ENCODE assay signal across 18 mouse cellular contexts in genomic region chr9:103143881-103144280, GRCm38 (mm10). TPM values are rescaled to one million over a fixed set of nuclear protein-coding genes. Genes with fewer than 3 reads are reported as not detected.
DNase-seq lines count a peak whose midpoint lies in the region; ATAC-seq lines count a peak whose summit lies in the region.
"Had no signal": no experiment of that assay in that cellular context is flagged by ENCODE, and none has a peak within 500 bp of the region (broad histone marks: within the 10 kb centered on the region; RNA-seq: fewer than 3 reads in every experiment).

No protein-coding gene starts in this region.

- no peak overlapping the region for H3K4me2 ChIP-seq in kidney, embryonic 15.5 days
- no peak overlapping the region for H3K4me2 ChIP-seq in neural tube, embryonic 12.5 days (replicated peaks)
- no peak overlapping the region for H3K4me2 ChIP-seq in hindbrain, embryonic 12.5 days (replicated peaks)
- no peak overlapping the region for H3K4me2 ChIP-seq in neural tube, embryonic 13.5 days
- H3K4me2 ChIP-seq: liver, embryonic 13.5 days had no signal

- DNase-seq in kidney, postnatal 14 days = no peak
- DNase-seq in neural tube, embryonic 10.5 days (ENCODE audit: extremely low spot score, low spot score) = no peak
- DNase-seq in gastrocnemius, adult 8-10 months (ENCODE audit: low spot score in 2 of 2) = no peak
- no peak for DNase-seq in adipocyte (ENCODE audit: low spot score)
- DNase-seq: cerebellum, adult 9-11 months; gastrocnemius, postnatal 10 days; heart, adult 18-20 months; heart, postnatal 10 days; liver, embryonic 13.5 days; lung, postnatal 36 days; thymus, postnatal 4 days had no signal

- no peak overlapping the region for H3K9ac ChIP-seq in kidney, embryonic 15.5 days
- H3K9ac ChIP-seq in neural tube, embryonic 12.5 days = no peak overlapping the region
- H3K9ac ChIP-seq in hindbrain, embryonic 12.5 days = peak overlapping the region; percentile 27; the same call in 1 of the 2 replicates
- peak overlapping the region; percentile 3 for H3K9ac ChIP-seq in neural tube, embryonic 13.5 days
- H3K9ac ChIP-seq: liver, embryonic 13.5 days had no signal

- H3K4me3 ChIP-seq in kidney, embryonic 15.5 days (replicated peaks) = no peak overlapping the region
- no peak overlapping the region for H3K4me3 ChIP-seq in neural tube, embryonic 12.5 days
- no peak overlapping the region for H3K4me3 ChIP-seq in hindbrain, embryonic 12.5 days
- H3K4me3 ChIP-seq in neural tube, embryonic 13.5 days = no peak overlapping the region
- H3K4me3 ChIP-seq: layer of hippocampus, adult 2 months; liver, embryonic 13.5 days had no signal

- H3K36me3 ChIP-seq in kidney, embryonic 15.5 days = no peaks in the 10 kb centered on the region
- H3K36me3 ChIP-seq in neural tube, embryonic 12.5 days = peaks cover 24% of the 10 kb centered on the region
- peaks cover 25% of the 10 kb centered on the region for H3K36me3 ChIP-seq in hindbrain, embryonic 12.5 days
- H3K36me3 ChIP-seq in neural tube, embryonic 13.5 days = peaks cover 34% of the 10 kb centered on the region
- H3K36me3 ChIP-seq: G1E; liver, embryonic 13.5 days had no signal

- H3K4me1 ChIP-seq in kidney, embryonic 15.5 days = peaks cover 8% of the 10 kb centered on the region
- H3K4me1 ChIP-seq in neural tube, embryonic 12.5 days = peaks cover 57% of the 10 kb centered on the region
- H3K4me1 ChIP-seq in hindbrain, embryonic 12.5 days = peaks cover 71% of the 10 kb centered on the region
- H3K4me1 ChIP-seq in neural tube, embryonic 13.5 days (replicated peaks) = peaks cover 73% of the 10 kb centered on the region
- H3K4me1 ChIP-seq: liver, embryonic 13.5 days had no signal

- ATAC-seq in kidney, embryonic 15.5 days (replicated peaks; ENCODE audit: low FRiP score) = 0 out of 2 replicates have a peak, but pooled peaks have one; percentile 45
- no peak for ATAC-seq in neural tube, embryonic 12.5 days (ENCODE audit: low FRiP score, low read depth)
- ATAC-seq in hindbrain, embryonic 12.5 days (ENCODE audit: low FRiP score) = no peak; the same call in 1 of the 2 replicates
- no peak for ATAC-seq in neural tube, embryonic 13.5 days (ENCODE audit: low read depth)
- ATAC-seq: CD4-positive, CD25-positive, alpha-beta regulatory T cell, adult 4 months had no signal

- no peaks in the 10 kb centered on the region; the same call in 1 of the 2 replicates for H3K9me3 ChIP-seq in kidney, embryonic 15.5 days (replicated peaks)
- no peaks in the 10 kb centered on the region for H3K9me3 ChIP-seq in neural tube, embryonic 12.5 days
- H3K9me3 ChIP-seq in hindbrain, embryonic 12.5 days (replicated peaks) = no peaks in the 10 kb centered on the region
- H3K9me3 ChIP-seq in neural tube, embryonic 13.5 days = no peaks in the 10 kb centered on the region
- H3K9me3 ChIP-seq: G1E; liver, embryonic 13.5 days had no signal

- no peaks in the 10 kb centered on the region for H3K27me3 ChIP-seq in kidney, embryonic 15.5 days
- no peaks in the 10 kb centered on the region for H3K27me3 ChIP-seq in neural tube, embryonic 12.5 days (replicated peaks)
- H3K27me3 ChIP-seq in hindbrain, embryonic 12.5 days = no peaks in the 10 kb centered on the region
- H3K27me3 ChIP-seq in neural tube, embryonic 13.5 days = no peaks in the 10 kb centered on the region
- H3K27me3 ChIP-seq: liver, embryonic 13.5 days had no signal

- no peak overlapping the region for H3K27ac ChIP-seq in kidney, embryonic 15.5 days
- 0 out of 2 replicates have a peak overlapping the region, but pooled peaks have one; percentile 26 for H3K27ac ChIP-seq in neural tube, embryonic 12.5 days
- peak overlapping the region; percentile 87 for H3K27ac ChIP-seq in hindbrain, embryonic 12.5 days
- peak overlapping the region; percentile 65 for H3K27ac ChIP-seq in neural tube, embryonic 13.5 days (replicated peaks)
- H3K27ac ChIP-seq: liver, embryonic 13.5 days had no signal

- WGBS in kidney, embryonic 15.5 days = 27% methylated on average over 4 of the region's 4 CpGs
- 59% methylated on average over 4 of the region's 4 CpGs for WGBS in neural tube, embryonic 12.5 days
- WGBS in hindbrain, embryonic 12.5 days = 59% methylated on average over 4 of the region's 4 CpGs
- WGBS in neural tube, embryonic 13.5 days = 50% methylated on average over 4 of the region's 4 CpGs

RNA-seq across cellular contexts. Expression of gene Rab6b, which starts 32.3 kb away (rescaled TPM):
- polyA plus RNA-seq in kidney, embryonic 15.5 days (2015; fragmentation: Nextera tagmentation; extraction: Ambion mirVana) = 5.2 and 5.3 TPM in 2 replicates
- polyA plus RNA-seq in neural tube, embryonic 12.5 days (2016; fragmentation: Nextera tagmentation; extraction: Ambion mirVana) = 55.5 and 61.1 TPM in 2 replicates
- polyA plus RNA-seq in hindbrain, embryonic 12.5 days (2016; fragmentation: Nextera tagmentation; extraction: Ambion mirVana) = 58.0 and 62.5 TPM in 2 replicates
- 82.5 and 86.2 TPM in 2 replicates for polyA plus RNA-seq in neural tube, embryonic 13.5 days (2015; fragmentation: Nextera tagmentation; extraction: Ambion mirVana)
- total RNA-seq in gastrocnemius, adult 8-10 months (2022) = 1 to 10 TPM in 2 of 4 experiments, under 1 TPM in 2; 0.73 to 2.0 (median 1.4) TPM
- polyA plus RNA-seq: G1E had no signal

RNA-seq across cellular contexts. Expression of gene Srprb, which starts 58.1 kb away (rescaled TPM):
- 58.7 and 62.9 TPM in 2 replicates for polyA plus RNA-seq in kidney, embryonic 15.5 days (2015; fragmentation: Nextera tagmentation; extraction: Ambion mirVana)
- polyA plus RNA-seq in neural tube, embryonic 12.5 days (2016; fragmentation: Nextera tagmentation; extraction: Ambion mirVana) = 54.0 and 54.3 TPM in 2 replicates
- 47.6 and 49.5 TPM in 2 replicates for polyA plus RNA-seq in hindbrain, embryonic 12.5 days (2016; fragmentation: Nextera tagmentation; extraction: Ambion mirVana)
- polyA plus RNA-seq in neural tube, embryonic 13.5 days (2015; fragmentation: Nextera tagmentation; extraction: Ambion mirVana) = 51.5 and 56.3 TPM in 2 replicates
- 10 to 100 TPM; 15.1 to 18.3 (median 16.9) TPM for total RNA-seq in gastrocnemius, adult 8-10 months (2022)

Comparison
In these comparisons a context has a peak if more than half of its experiments do, and no peak if none do; other contexts are left out.
1. H3K9ac ChIP-seq: peak in hindbrain, embryonic 12.5 days (single experiment) and neural tube, embryonic 13.5 days (single experiment); none in kidney, embryonic 15.5 days (single experiment) and neural tube, embryonic 12.5 days (single experiment).